In genomic region chr15:101772080-101772710, GRCm38 (mm10) we compare ENCODE assay signal across 9 mouse cellular contexts. TPM values are rescaled to one million over a fixed set of nuclear protein-coding genes. Genes with fewer than 3 reads are reported as not detected.
A peak's percentile ranks its signal among the peaks of the same experiment; 100 is the strongest.
DNase-seq lines count a peak whose midpoint lies in the region; ATAC-seq and TF ChIP-seq lines count a peak whose summit lies in the region.
"Had no signal": no experiment of that assay in that cellular context is flagged by ENCODE, and none has a peak within 500 bp of the region (broad histone marks: within the 10 kb centered on the region; RNA-seq: fewer than 3 reads in every experiment).

No protein-coding gene starts in this region.

- H3K4me1 ChIP-seq in embryonic fibroblast, embryonic 13.5 days (ENCODE audit: control insufficient read depth, insufficient read depth, low read length), result no peaks in the 10 kb centered on the region
- no peaks in the 10 kb centered on the region for H3K4me1 ChIP-seq in limb, embryonic 12.5 days (replicated peaks)
- H3K4me1 ChIP-seq in stomach, embryonic 16.5 days (ENCODE audit: control insufficient read depth, insufficient read depth, low read length), result no peaks in the 10 kb centered on the region

- peak; percentile 39; the same call in 1 of the 2 replicates for TF ChIP-seq CTCF in embryonic fibroblast, embryonic 13.5 days (IDR thresholded peaks at IDR 0.05; ENCODE audit: borderline replicate concordance, insufficient read depth, low read length)

- DNase-seq in gastrocnemius, postnatal 10 days, result peak; percentile 29
- no peak for DNase-seq in gastrocnemius, adult 18-20 months (ENCODE audit: low spot score)
- DNase-seq in right cerebral cortex, adult 2 months (ENCODE audit: low spot score in 2 of 2), result peak; percentile 11 to 28
- no peak for DNase-seq in right cerebral cortex, postnatal 14 days

- H3K9me3 ChIP-seq in limb, embryonic 12.5 days, result no peaks in the 10 kb centered on the region
- H3K9me3 ChIP-seq in stomach, embryonic 16.5 days (replicated peaks; ENCODE audit: control insufficient read depth, low read length), result no peaks in the 10 kb centered on the region

- no peak overlapping the region for H3K9ac ChIP-seq in limb, embryonic 12.5 days (replicated peaks)
- H3K9ac ChIP-seq in stomach, embryonic 16.5 days (ENCODE audit: low read length), result 0 out of 2 replicates have a peak overlapping the region, but pooled peaks have one; percentile 12

- peaks cover 17% of the 10 kb centered on the region for H3K27me3 ChIP-seq in limb, embryonic 12.5 days
- no peaks in the 10 kb centered on the region for H3K27me3 ChIP-seq in stomach, embryonic 16.5 days (ENCODE audit: control insufficient read depth, insufficient read depth, low read length)

- no peaks in the 10 kb centered on the region for H3K36me3 ChIP-seq in limb, embryonic 12.5 days
- H3K36me3 ChIP-seq in stomach, embryonic 16.5 days (ENCODE audit: control insufficient read depth, insufficient read depth, low read length), result no peaks in the 10 kb centered on the region

- no peak for TF ChIP-seq POLR2A in embryonic fibroblast, embryonic 13.5 days (IDR thresholded peaks at IDR 0.05; ENCODE audit: low read depth, low read length)

- 67% methylated on average over 5 of the region's 5 CpGs for WGBS in limb, embryonic 12.5 days
- WGBS in stomach, embryonic 16.5 days, result 63% methylated on average over 5 of the region's 5 CpGs

- no peak overlapping the region for H3K4me2 ChIP-seq in limb, embryonic 12.5 days
- no peak overlapping the region for H3K4me2 ChIP-seq in stomach, embryonic 16.5 days (ENCODE audit: low read depth, low read length)

- ATAC-seq in limb, embryonic 12.5 days (ENCODE audit: insufficient number of reproducible peaks, insufficient read depth, low FRiP score, low TSS enrichment, low read depth), result no peak
- 0 out of 2 replicates have a peak, but pooled peaks have one; percentile 9 for ATAC-seq in stomach, embryonic 16.5 days (ENCODE audit: insufficient read depth, low FRiP score)
- ATAC-seq in monocyte, adult 5-6 weeks (replicated peaks; ENCODE audit: insufficient number of reproducible peaks, low FRiP score, low TSS enrichment, poor library complexity, severe bottlenecking), result no peak

- H3K27ac ChIP-seq in embryonic fibroblast, embryonic 13.5 days (ENCODE audit: insufficient read depth, low read length), result no peak overlapping the region
- peak overlapping the region; percentile 12; the same call in 1 of the 2 replicates for H3K27ac ChIP-seq in limb, embryonic 12.5 days
- H3K27ac ChIP-seq in stomach, embryonic 16.5 days (ENCODE audit: low read length), result peak overlapping the region; percentile 7; the same call in 1 of the 2 replicates

- no peak overlapping the region for H3K4me3 ChIP-seq in embryonic fibroblast, embryonic 13.5 days (ENCODE audit: insufficient read depth, low read length)
- H3K4me3 ChIP-seq in limb, embryonic 12.5 days (replicated peaks), result no peak overlapping the region
- no peak overlapping the region for H3K4me3 ChIP-seq in stomach, embryonic 16.5 days (replicated peaks; ENCODE audit: low read length)

RNA-seq across cellular contexts. Expression of gene Krt72, which starts 14.1 kb away (rescaled TPM):
- total RNA-seq in gastrocnemius, postnatal 10 days (2021), result not detected
- not detected for total RNA-seq in gastrocnemius, adult 18-20 months (2021)
- not detected in 2 replicates for polyA plus RNA-seq in embryonic fibroblast, embryonic 13.5 days (2011; ENCODE audit: insufficient read length, low read depth, missing spikeins)
- not detected in 2 replicates for polyA plus RNA-seq in limb, embryonic 12.5 days (2016; fragmentation: Nextera tagmentation; extraction: Ambion mirVana)
- not detected in 2 replicates for polyA plus RNA-seq in stomach, embryonic 16.5 days (2015; fragmentation: Nextera tagmentation; extraction: Ambion mirVana)
- not detected in 3 replicates for total RNA-seq in monocyte, adult 5-6 weeks (2017)
- total RNA-seq: left cerebral cortex, adult 8-10 months had no signal

RNA-seq across cellular contexts. Expression of gene Krt71, which starts 29.3 kb away (rescaled TPM):
- under 1 TPM; 0.18 to 0.28 TPM for total RNA-seq in gastrocnemius, postnatal 10 days (2021)
- under 1 TPM in 1 of 2 experiments, not detected in 1; 0.14 TPM for total RNA-seq in gastrocnemius, adult 18-20 months (2021)
- not detected in 2 replicates for polyA plus RNA-seq in embryonic fibroblast, embryonic 13.5 days (2011; ENCODE audit: insufficient read length, low read depth, missing spikeins)
- polyA plus RNA-seq in limb, embryonic 12.5 days (2016; fragmentation: Nextera tagmentation; extraction: Ambion mirVana), result not detected in 2 replicates
- polyA plus RNA-seq in stomach, embryonic 16.5 days (2015; fragmentation: Nextera tagmentation; extraction: Ambion mirVana), result not detected in 2 replicates
- total RNA-seq in monocyte, adult 5-6 weeks (2017), result not detected in 3 replicates
- total RNA-seq: left cerebral cortex, adult 8-10 months had no signal

RNA-seq across cellular contexts. Expression of gene Krt73, which starts 30.0 kb away (rescaled TPM):
- total RNA-seq in gastrocnemius, postnatal 10 days (2021), result not detected
- not detected for total RNA-seq in gastrocnemius, adult 18-20 months (2021)
- not detected in 2 replicates for polyA plus RNA-seq in embryonic fibroblast, embryonic 13.5 days (2011; ENCODE audit: insufficient read length, low read depth, missing spikeins)
- polyA plus RNA-seq in limb, embryonic 12.5 days (2016; fragmentation: Nextera tagmentation; extraction: Ambion mirVana), result not detected in 2 replicates
- not detected in 2 replicates for polyA plus RNA-seq in stomach, embryonic 16.5 days (2015; fragmentation: Nextera tagmentation; extraction: Ambion mirVana)
- total RNA-seq in monocyte, adult 5-6 weeks (2017), result not detected in 3 replicates

RNA-seq across cellular contexts. Expression of gene Krt2, which starts 45.8 kb away (rescaled TPM):
- total RNA-seq in gastrocnemius, postnatal 10 days (2021), result not detected
- total RNA-seq in gastrocnemius, adult 18-20 months (2021), result not detected
- not detected in 2 replicates for polyA plus RNA-seq in embryonic fibroblast, embryonic 13.5 days (2011; ENCODE audit: insufficient read length, low read depth, missing spikeins)
- 0.13 and 0.15 TPM in 2 replicates for polyA plus RNA-seq in limb, embryonic 12.5 days (2016; fragmentation: Nextera tagmentation; extraction: Ambion mirVana)
- 0.05 TPM in 1 of 2 replicates, not detected in the other for polyA plus RNA-seq in stomach, embryonic 16.5 days (2015; fragmentation: Nextera tagmentation; extraction: Ambion mirVana)
- not detected in 3 replicates for total RNA-seq in monocyte, adult 5-6 weeks (2017)

RNA-seq across cellular contexts. Expression of gene Krt5, which starts 59.5 kb away (rescaled TPM):
- not detected for total RNA-seq in gastrocnemius, postnatal 10 days (2021)
- under 1 TPM in 1 of 2 experiments, not detected in 1; 0.09 TPM for total RNA-seq in gastrocnemius, adult 18-20 months (2021)
- not detected in 2 replicates for polyA plus RNA-seq in embryonic fibroblast, embryonic 13.5 days (2011; ENCODE audit: insufficient read length, low read depth, missing spikeins)
- polyA plus RNA-seq in limb, embryonic 12.5 days (2016; fragmentation: Nextera tagmentation; extraction: Ambion mirVana), result 101 and 109 TPM in 2 replicates
- 464 and 594 TPM in 2 replicates for polyA plus RNA-seq in stomach, embryonic 16.5 days (2015; fragmentation: Nextera tagmentation; extraction: Ambion mirVana)
- not detected in 3 replicates for total RNA-seq in monocyte, adult 5-6 weeks (2017)
- total RNA-seq: left cerebral cortex, adult 8-10 months had no signal

Comparison
In these comparisons a context has a peak if more than half of its experiments do, and no peak if none do; other contexts are left out.
1. DNase-seq: peak in gastrocnemius, postnatal 10 days (single experiment) and right cerebral cortex, adult 2 months (2 of 2); none in gastrocnemius, adult 18-20 months (single experiment) and right cerebral cortex, postnatal 14 days (single experiment).